Mouse (Mus musculus) midbrain, embryonic 11.5 days (tissue): ENCODE results near the gene Cd47. TPM values are rescaled to one million over a fixed set of nuclear protein-coding genes. Genes with fewer than 3 reads are reported as not detected.

Experiments used
- ATAC-seq: fragments of 200-750 bp; cut with Nextera tagmentation; 2 replicates; pipeline ENCODE4 v1.8.0; 2017; ENCODE audit warnings: moderate TSS enrichment, moderate library complexity; ENCODE audit not compliant: low FRiP score
- DNase-seq: peaks from one replicate; pipeline ENCODE4 v3.0.0; 2015; ENCODE audit warnings: low spot score; ENCODE audit errors: missing footprints
- H3K27ac ChIP-seq: fragments of 300-500 bp; sonication (generic); 2 replicates; pipeline ENCODE4 v1.5.1; 2014; ENCODE audit warnings: low read depth, low read length
- H3K27me3 ChIP-seq: fragments of 300-500 bp; sonication (generic); 2 replicates; pipeline ENCODE4 v1.6.1; 2014; ENCODE audit warnings: mild to moderate bottlenecking, low read length, moderate library complexity, mixed read lengths; ENCODE audit not compliant: control insufficient read depth, insufficient read depth
- H3K36me3 ChIP-seq: fragments of 300-500 bp; sonication (generic); 2 replicates; pipeline ENCODE4 v1.6.1; 2014; ENCODE audit warnings: mild to moderate bottlenecking, low read length, moderate library complexity, mixed read lengths; ENCODE audit not compliant: control insufficient read depth, insufficient read depth
- H3K4me1 ChIP-seq: fragments of 300-500 bp; sonication (generic); 2 replicates; pipeline ENCODE4 v1.6.1; 2014; ENCODE audit warnings: low read length; ENCODE audit not compliant: control insufficient read depth, insufficient read depth
- H3K4me2 ChIP-seq: fragments of 300-500 bp; sonication (generic); 2 replicates; pipeline ENCODE4 v1.6.1; 2014; ENCODE audit warnings: mild to moderate bottlenecking, moderate library complexity
- H3K4me3 ChIP-seq: fragments of 300-500 bp; sonication (generic); 2 replicates; pipeline ENCODE4 v1.5.1; 2014; ENCODE audit warnings: low read depth, low read length
- H3K9ac ChIP-seq: fragments of 300-500 bp; sonication (generic); 2 replicates; pipeline ENCODE4 v1.6.1; 2014; ENCODE audit warnings: low read length
- H3K9me3 ChIP-seq: fragments of 300-500 bp; sonication (generic); 2 replicates; pipeline ENCODE4 v1.6.1; 2016; ENCODE audit warnings: low read length; ENCODE audit not compliant: control insufficient read depth
- WGBS: fragments of 180-500 bp; shearing (Covaris S2); extraction: QIAGEN DNeasy Blood & Tissue Kit; methylation state at CpG from one replicate; pipeline ENCODE4 v1.1.7; 2014; 5-methylcytosine and 5-hydroxymethylcytosine counted together
- polyA plus RNA-seq: library from polyadenylated mRNA; unstranded; fragments of >200 nt; fragmentation: Nextera tagmentation; extraction: Ambion mirVana; gene quantifications from 2 replicates; pipeline ENCODE4 v1.2.1, GENCODE M21; 2014

The Cd47 gene
- polyA plus RNA-seq, 1 experiment from 2014 or later, result 57.8 TPM

- H3K4me2 ChIP-seq, result no peak overlapping the region
- H3K27ac ChIP-seq, result no peak overlapping the region
- no peak overlapping the region for H3K9ac ChIP-seq
- H3K9me3 ChIP-seq, result no peaks in the 10 kb centered on the region
- no peak overlapping the region for H3K4me3 ChIP-seq
- ATAC-seq, result no peak
- H3K36me3 ChIP-seq, result no peaks in the 10 kb centered on the region
- no peaks in the 10 kb centered on the region for H3K27me3 ChIP-seq
- WGBS, result 83% methylated on average over 6 of the region's 6 CpGs
- DNase-seq, result no peak
- H3K4me1 ChIP-seq, result no peaks in the 10 kb centered on the region
Measured at GRCm38 (mm10) chr16:49838923-49839322, 38.6 kb downstream of the Cd47 start.

DNA sequence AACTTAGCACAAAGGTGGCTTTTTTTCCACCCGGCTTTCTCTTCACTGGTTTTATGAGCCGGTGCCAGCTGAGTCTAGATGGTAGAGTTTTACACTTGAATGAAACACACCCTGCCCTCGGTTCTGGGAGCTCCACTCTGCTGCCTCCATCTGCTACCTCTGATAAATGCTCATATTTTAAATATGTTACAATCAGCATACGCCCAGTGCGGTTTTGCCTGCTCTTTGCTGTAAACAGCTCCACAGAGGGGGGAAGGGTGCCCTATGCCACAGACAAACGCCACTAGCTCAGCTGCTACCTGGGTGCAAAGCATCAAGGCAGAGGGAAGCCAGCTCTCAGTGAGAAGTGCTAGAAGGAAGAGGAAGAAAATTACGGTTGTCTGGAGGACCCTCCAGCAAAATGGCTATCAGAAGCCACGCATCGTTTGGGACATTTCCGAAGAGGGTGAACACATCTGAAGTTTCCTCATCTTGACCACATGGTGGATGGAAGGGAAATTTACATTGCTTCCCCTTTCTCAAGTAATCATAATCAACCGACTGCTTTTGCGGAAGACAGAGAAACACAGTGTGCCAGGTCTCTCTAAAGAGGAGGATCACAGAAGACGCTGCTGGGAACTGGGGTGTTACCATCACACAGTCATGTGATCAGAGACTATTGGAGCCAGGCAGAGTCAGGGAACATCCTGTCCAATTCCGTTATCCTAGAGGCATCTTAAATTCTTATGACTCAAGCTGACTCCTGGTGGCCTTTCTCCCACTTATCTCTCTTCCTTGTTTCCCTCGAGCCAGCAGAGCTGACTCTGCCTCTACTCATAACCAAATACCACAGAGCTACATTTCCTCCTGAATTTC, 39.6 kb downstream of the Cd47 start:
- no peaks in the 10 kb centered on the region for H3K4me1 ChIP-seq
- WGBS, result 73% methylated on average over 15 of the region's 15 CpGs
- no peak overlapping the region for H3K9ac ChIP-seq
- H3K9me3 ChIP-seq, result no peaks in the 10 kb centered on the region
- H3K4me2 ChIP-seq, result no peak overlapping the region
- DNase-seq (no peak), ATAC-seq (no peak)
- H3K36me3 ChIP-seq, result no peaks in the 10 kb centered on the region
- no peaks in the 10 kb centered on the region for H3K27me3 ChIP-seq
- no peak overlapping the region for H3K27ac ChIP-seq
- H3K4me3 ChIP-seq, result no peak overlapping the region

DNA sequence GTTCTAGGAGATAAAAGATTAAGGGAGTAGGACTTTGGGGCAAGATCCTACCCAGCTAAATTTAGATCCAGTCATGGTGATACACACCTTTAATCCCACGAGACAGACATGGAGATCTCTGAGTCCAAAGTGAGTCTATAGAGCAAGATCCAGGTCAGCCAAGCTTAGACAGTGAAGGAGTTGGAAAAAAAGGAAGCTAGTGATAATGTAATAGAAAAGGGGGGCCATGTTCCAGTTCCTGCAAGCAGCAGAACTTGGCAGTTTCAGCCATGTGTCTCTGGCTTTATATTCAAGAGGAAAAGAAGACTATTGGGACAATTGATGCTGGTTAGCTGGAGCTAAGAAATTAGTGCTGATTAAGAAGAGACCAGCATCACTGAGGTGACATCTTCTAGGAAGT, 43.4 kb downstream of the Cd47 start:
- no peak overlapping the region for H3K27ac ChIP-seq
- H3K27me3 ChIP-seq, result no peaks in the 10 kb centered on the region
- 69% methylated on average over 1 of the region's 1 CpGs for WGBS
- no peak overlapping the region for H3K4me2 ChIP-seq
- no peaks in the 10 kb centered on the region for H3K36me3 ChIP-seq
- no peaks in the 10 kb centered on the region for H3K4me1 ChIP-seq
- no peak overlapping the region for H3K4me3 ChIP-seq
- H3K9me3 ChIP-seq, result no peaks in the 10 kb centered on the region
- H3K9ac ChIP-seq, result no peak overlapping the region
- ATAC-seq (no peak), DNase-seq (no peak)

DNA sequence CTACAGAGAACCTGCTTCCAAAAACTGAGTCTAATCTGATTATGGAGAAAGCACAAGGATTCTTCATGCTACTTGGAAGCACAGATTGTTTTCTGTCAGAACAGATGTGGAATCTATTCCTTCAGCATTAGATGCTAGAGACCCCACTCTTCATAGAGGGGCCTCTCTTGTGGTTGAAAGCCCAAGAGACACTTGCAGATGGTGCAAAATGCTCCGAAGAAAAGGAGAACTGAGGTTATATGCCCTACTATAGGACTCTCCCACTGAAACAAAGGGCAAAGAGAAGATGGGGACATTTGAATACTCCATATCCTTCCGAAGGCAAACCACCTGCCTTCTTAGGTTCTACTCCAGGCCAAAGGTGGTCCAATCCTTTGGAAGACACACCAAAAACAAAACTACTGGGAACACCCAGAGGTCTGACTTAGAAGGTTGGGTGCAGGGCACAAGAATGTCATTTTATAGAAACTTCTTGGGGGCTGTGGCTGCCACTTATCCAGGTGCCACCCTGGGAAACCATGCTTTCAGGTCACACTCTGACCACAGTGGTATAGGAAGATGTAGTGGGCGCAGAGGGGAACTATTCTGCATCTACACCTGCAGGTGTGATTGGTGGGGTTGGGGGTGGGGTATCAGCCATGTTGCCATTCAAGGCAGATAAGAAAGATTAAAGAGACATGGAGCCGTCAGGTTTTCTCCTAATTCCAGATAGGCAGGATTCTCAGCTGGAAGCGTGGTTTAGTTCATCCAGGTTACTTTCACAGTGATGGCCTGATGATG, 47.1 kb downstream of the Cd47 start:
- Histone ChIP-seq H3K4me2 (no peak overlapping the region), H3K9me3 (no peaks in the 10 kb centered on the region), H3K4me1 (no peaks in the 10 kb centered on the region), H3K36me3 (no peaks in the 10 kb centered on the region), H3K27me3 (no peaks in the 10 kb centered on the region), H3K4me3 (no peak overlapping the region), H3K9ac (no peak overlapping the region), H3K27ac (no peak overlapping the region)
- DNase-seq (no peak), ATAC-seq (no peak)
- WGBS, result 82% methylated on average over 5 of the region's 5 CpGs

GRCm38 (mm10) chr16:49848651-49849050, 48.3 kb downstream of the Cd47 start:
- Histone ChIP-seq H3K9ac (no peak overlapping the region), H3K27me3 (no peaks in the 10 kb centered on the region), H3K4me1 (no peaks in the 10 kb centered on the region), H3K9me3 (no peaks in the 10 kb centered on the region), H3K4me2 (no peak overlapping the region), H3K36me3 (no peaks in the 10 kb centered on the region), H3K4me3 (no peak overlapping the region), H3K27ac (no peak overlapping the region)
- no peak for ATAC-seq
- DNase-seq, result no peak
- WGBS, result 71% methylated on average over 1 of the region's 1 CpGs

DNA sequence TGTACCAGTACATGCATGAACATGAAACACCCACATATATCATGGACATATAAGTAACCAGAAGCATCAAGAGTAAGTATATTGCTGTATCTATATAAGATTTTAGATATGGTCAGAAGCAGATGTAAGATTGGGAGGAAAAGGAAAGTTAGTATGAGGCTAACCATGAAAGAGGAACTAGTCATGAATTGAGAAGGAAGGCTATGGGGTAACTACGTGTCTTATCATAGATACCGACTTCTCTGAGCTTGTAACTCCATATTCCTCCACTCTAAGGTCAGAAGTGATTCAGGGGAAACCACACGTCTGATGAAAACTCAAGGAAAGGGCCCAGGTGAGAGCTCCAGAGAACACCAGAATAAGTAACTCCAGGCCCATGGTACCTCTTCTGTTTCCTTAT, 52.6 kb downstream of the Cd47 start:
- no peak overlapping the region for H3K9ac ChIP-seq
- no peak overlapping the region for H3K27ac ChIP-seq
- ATAC-seq, result no peak
- no peaks in the 10 kb centered on the region for H3K27me3 ChIP-seq
- peaks cover 7% of the 10 kb centered on the region for H3K4me1 ChIP-seq
- H3K4me2 ChIP-seq, result no peak overlapping the region
- no peaks in the 10 kb centered on the region for H3K9me3 ChIP-seq
- 90% methylated on average over 3 of the region's 3 CpGs for WGBS
- H3K4me3 ChIP-seq, result no peak overlapping the region
- no peaks in the 10 kb centered on the region for H3K36me3 ChIP-seq
- no peak for DNase-seq

DNA sequence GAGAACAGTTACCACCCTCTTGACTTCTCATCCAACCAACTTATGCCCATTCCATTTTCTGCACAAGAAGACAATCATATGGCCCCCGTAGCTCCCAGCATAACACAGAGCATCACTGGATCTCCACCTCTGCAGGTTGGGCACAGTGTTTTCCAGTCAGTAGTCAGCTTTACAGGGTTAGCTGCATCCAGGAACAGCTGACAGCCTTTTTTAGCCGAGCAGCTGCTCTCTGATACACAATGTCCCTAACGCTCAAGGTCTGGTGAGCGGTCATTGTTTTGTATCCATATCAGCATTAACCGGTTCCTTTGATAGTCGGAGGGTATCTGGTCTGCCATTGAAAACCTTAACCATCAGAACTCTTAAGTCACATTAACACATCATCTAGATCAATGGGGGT, 53.3 kb downstream of the Cd47 start:
- Histone ChIP-seq H3K4me2 (no peak overlapping the region), H3K9me3 (no peaks in the 10 kb centered on the region), H3K36me3 (no peaks in the 10 kb centered on the region), H3K4me1 (peaks cover 11% of the 10 kb centered on the region), H3K9ac (no peak overlapping the region), H3K27me3 (no peaks in the 10 kb centered on the region), H3K4me3 (no peak overlapping the region), H3K27ac (no peak overlapping the region)
- no peak for ATAC-seq
- no peak for DNase-seq
- WGBS, result 80% methylated on average over 6 of the region's 6 CpGs

DNA sequence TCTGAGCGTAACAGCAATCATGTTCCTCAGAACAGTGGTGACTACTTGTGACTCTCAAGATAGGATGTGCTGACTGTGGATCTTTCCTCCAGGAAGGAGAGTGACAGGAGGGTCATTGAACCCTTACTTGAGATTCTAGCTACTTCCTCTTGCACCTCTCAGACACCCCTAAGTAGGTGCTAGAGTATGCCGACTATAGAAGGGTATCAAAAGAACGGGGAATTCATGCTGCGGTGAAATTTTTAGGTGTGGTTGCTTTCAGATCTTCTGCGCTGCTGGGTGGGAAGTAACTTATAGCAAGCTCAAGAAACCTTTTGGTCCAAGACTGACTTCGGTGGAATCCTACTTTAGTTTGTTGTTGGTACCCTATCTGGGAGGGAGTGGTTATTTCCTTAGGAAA, 53.9 kb downstream of the Cd47 start:
- no peaks in the 10 kb centered on the region for H3K27me3 ChIP-seq
- ATAC-seq (no peak), DNase-seq (no peak)
- WGBS, result 90% methylated on average over 6 of the region's 6 CpGs
- no peak overlapping the region for H3K27ac ChIP-seq
- H3K4me1 ChIP-seq, result peaks cover 11% of the 10 kb centered on the region
- H3K9me3 ChIP-seq, result no peaks in the 10 kb centered on the region
- H3K4me3 ChIP-seq, result no peak overlapping the region
- H3K36me3 ChIP-seq, result no peaks in the 10 kb centered on the region
- no peak overlapping the region; the same call in 1 of the 2 replicates for H3K4me2 ChIP-seq
- no peak overlapping the region for H3K9ac ChIP-seq
